Mouse (Mus musculus): Measurements from ENCODE around the gene Zmynd8. TPM values are rescaled to one million over a fixed set of nuclear protein-coding genes. Genes with fewer than 3 reads are reported as not detected.
A peak's percentile ranks its signal among the peaks of the same experiment; 100 is the strongest.

The Zmynd8 gene
- polyA plus RNA-seq, 1 experiment, result 29.0 TPM

DNA sequence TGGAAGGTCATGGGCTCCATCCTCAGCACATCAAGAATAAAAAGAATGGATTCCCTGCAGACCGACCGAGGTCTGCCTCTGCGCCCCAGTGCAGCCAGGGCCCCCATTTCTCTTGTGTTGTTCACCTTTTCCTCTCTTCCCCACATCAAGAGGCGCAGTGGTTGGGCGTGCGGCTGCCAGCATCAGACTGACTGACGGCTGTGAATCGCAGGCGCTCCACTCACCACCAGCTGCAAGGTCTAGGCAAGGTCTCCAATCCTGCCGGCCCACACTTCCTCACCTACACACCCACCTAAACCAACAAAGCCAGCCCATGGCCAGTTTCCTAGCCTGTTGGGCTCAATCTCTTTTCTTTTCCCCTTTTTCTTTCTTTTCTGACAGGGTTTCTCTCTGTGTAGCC is 8.4 kb downstream of the Zmynd8 start:
- TF ChIP-seq POLR2A (IDR thresholded peaks at IDR 0.05; ENCODE audit: low read depth, low read length), result no peak
- no peak for TF ChIP-seq CTCF (conservative IDR thresholded peaks at IDR 0.05; ENCODE audit: insufficient read depth, insufficient read length, low read depth, low read length)
- Histone ChIP-seq H3K4me1 (ENCODE audit: control insufficient read depth, insufficient read depth, low read length) (peaks cover 37% of the 10 kb centered on the region), H3K27me3 (replicated peaks; ENCODE audit: control insufficient read depth, insufficient read depth, low read length) (no peaks in the 10 kb centered on the region), H3K27ac (ENCODE audit: insufficient read depth, low read depth, low read length) (no peak overlapping the region), H3K36me3 (ENCODE audit: control insufficient read depth, insufficient read depth, low read length) (no peaks in the 10 kb centered on the region), H3K4me3 (ENCODE audit: insufficient read depth, low read depth, low read length) (no peak overlapping the region)
- no peak for DNase-seq
- 91% methylated on average over 10 of the region's 10 CpGs for WGBS

DNA sequence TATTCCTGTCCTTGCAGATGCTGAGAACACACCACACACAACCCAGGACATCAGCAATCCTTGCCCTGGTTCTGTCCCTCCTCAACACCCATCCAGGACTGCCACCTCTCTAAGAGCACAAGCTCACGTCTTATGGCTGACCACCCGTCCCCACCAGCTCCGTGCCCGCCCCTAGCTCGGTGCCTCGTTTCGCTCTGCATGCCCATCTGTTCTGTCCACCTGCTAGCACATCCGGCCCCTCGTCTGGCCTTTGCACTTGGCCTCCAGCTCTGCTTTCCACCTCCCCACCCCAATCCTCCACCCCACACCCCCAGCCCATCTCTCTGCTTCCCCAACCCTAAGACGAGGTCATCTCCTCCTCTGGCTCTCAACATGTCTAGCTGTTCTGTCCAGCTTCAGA is 8.9 kb downstream of the Zmynd8 start:
- DNase-seq, result no peak
- Histone ChIP-seq H3K4me1 (ENCODE audit: control insufficient read depth, insufficient read depth, low read length) (peaks cover 42% of the 10 kb centered on the region), H3K27me3 (replicated peaks; ENCODE audit: control insufficient read depth, insufficient read depth, low read length) (no peaks in the 10 kb centered on the region), H3K4me3 (ENCODE audit: insufficient read depth, low read depth, low read length) (no peak overlapping the region), H3K27ac (ENCODE audit: insufficient read depth, low read depth, low read length) (no peak overlapping the region), H3K36me3 (ENCODE audit: control insufficient read depth, insufficient read depth, low read length) (no peaks in the 10 kb centered on the region)
- WGBS, result 93% methylated on average over 10 of the region's 10 CpGs
- TF ChIP-seq POLR2A (IDR thresholded peaks at IDR 0.05; ENCODE audit: low read depth, low read length), result no peak
- TF ChIP-seq CTCF (conservative IDR thresholded peaks at IDR 0.05; ENCODE audit: insufficient read depth, insufficient read length, low read depth, low read length), result no peak

DNA sequence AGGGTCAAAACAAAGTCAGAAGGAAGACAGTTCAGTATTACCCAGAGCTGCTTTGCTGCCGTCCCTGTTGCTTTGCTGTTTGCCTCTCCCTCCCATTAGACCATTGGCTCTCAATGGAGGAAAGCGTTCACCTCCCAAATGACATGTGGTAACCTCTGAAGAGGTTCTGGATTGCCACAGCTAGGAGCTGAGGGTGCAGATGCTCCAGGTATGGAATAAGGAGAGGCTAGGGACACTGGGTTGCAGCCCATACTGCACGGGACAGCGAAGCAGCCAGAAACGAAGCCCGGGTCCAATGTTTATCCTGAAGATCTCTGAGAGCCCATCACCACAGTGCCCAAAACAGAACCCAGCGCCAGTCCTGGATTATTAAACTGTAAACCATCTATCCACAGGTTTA is 9.6 kb downstream of the Zmynd8 start:
- H3K27ac ChIP-seq (ENCODE audit: insufficient read depth, low read depth, low read length), result peak overlapping the region; percentile 67
- no peak for DNase-seq
- TF ChIP-seq CTCF (conservative IDR thresholded peaks at IDR 0.05; ENCODE audit: insufficient read depth, insufficient read length, low read depth, low read length) (no peak), POLR2A (IDR thresholded peaks at IDR 0.05; ENCODE audit: low read depth, low read length) (no peak)

DNA sequence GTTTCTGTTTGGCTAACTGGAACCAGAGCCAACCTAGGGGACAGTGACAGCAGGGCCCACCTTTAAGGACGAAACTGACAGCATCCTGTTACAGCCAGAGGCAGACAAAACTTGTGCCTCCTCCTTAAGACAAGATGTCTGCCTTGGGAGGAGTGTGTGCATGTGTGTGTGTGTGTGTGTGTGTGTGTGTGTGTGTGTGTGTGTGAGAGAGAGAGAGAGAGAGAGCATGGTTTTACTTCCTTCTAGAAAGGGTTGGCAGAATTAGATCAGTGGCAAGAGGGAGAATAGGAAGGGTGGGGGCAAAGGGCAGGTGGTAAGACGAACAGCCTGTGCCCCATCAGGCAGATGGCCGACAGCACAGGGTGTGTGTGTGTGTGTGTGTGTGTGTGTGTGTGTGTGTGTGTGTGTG is 10.0 kb downstream of the Zmynd8 start:
- TF ChIP-seq POLR2A (IDR thresholded peaks at IDR 0.05; ENCODE audit: low read depth, low read length), result no peak
- no peak for TF ChIP-seq CTCF (conservative IDR thresholded peaks at IDR 0.05; ENCODE audit: insufficient read depth, insufficient read length, low read depth, low read length)
- peaks cover 48% of the 10 kb centered on the region for H3K4me1 ChIP-seq (ENCODE audit: control insufficient read depth, insufficient read depth, low read length)
- WGBS, result 20% methylated on average over 3 of the region's 3 CpGs

More for the DNA sequence above, 9.6 kb downstream of the Zmynd8 start:
- Histone ChIP-seq H3K27me3 (replicated peaks; ENCODE audit: control insufficient read depth, insufficient read depth, low read length) (no peaks in the 10 kb centered on the region), H3K36me3 (ENCODE audit: control insufficient read depth, insufficient read depth, low read length) (no peaks in the 10 kb centered on the region), H3K4me1 (ENCODE audit: control insufficient read depth, insufficient read depth, low read length) (peaks cover 45% of the 10 kb centered on the region), H3K4me3 (ENCODE audit: insufficient read depth, low read depth, low read length) (no peak overlapping the region)
- 62% methylated on average over 7 of the region's 7 CpGs for WGBS

DNA sequence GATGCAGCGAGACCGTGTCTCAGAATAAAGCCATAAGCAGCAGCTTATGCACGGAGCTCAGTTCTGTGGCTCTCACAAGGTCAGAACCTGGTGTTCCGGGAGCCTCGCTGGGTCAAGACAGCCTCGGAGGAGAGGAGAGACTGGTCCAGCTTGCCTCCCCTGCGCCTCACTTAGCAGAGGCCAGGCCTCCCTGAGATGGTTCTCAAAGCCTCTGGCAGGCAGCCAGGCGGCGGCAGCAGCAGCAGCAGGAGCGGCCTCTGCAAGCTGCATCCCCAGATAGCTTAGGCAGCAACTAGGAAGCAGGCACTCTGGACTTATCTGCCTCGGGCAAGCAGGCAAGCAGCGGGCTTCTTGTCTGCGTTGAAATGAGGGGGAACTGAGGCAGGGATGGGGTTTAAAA is 10.4 kb downstream of the Zmynd8 start:
- peak; percentile 91 for DNase-seq
- Histone ChIP-seq H3K36me3 (ENCODE audit: control insufficient read depth, insufficient read depth, low read length) (no peaks in the 10 kb centered on the region), H3K4me3 (ENCODE audit: insufficient read depth, low read depth, low read length) (no peak overlapping the region), H3K4me1 (ENCODE audit: control insufficient read depth, insufficient read depth, low read length) (peaks cover 49% of the 10 kb centered on the region), H3K27me3 (replicated peaks; ENCODE audit: control insufficient read depth, insufficient read depth, low read length) (no peaks in the 10 kb centered on the region), H3K27ac (ENCODE audit: insufficient read depth, low read depth, low read length) (peak overlapping the region; percentile 67)
- TF ChIP-seq POLR2A (IDR thresholded peaks at IDR 0.05; ENCODE audit: low read depth, low read length) (no peak), CTCF (conservative IDR thresholded peaks at IDR 0.05; ENCODE audit: insufficient read depth, insufficient read length, low read depth, low read length) (no peak)
- 11% methylated on average over 13 of the region's 13 CpGs for WGBS

More for the DNA sequence above, 10.0 kb downstream of the Zmynd8 start:
- H3K27ac ChIP-seq (ENCODE audit: insufficient read depth, low read depth, low read length), result peak overlapping the region; percentile 67
- no peak overlapping the region for H3K4me3 ChIP-seq (ENCODE audit: insufficient read depth, low read depth, low read length)
- peak; percentile 67 for DNase-seq
- H3K36me3 ChIP-seq (ENCODE audit: control insufficient read depth, insufficient read depth, low read length), result no peaks in the 10 kb centered on the region
- no peaks in the 10 kb centered on the region for H3K27me3 ChIP-seq (replicated peaks; ENCODE audit: control insufficient read depth, insufficient read depth, low read length)

DNA sequence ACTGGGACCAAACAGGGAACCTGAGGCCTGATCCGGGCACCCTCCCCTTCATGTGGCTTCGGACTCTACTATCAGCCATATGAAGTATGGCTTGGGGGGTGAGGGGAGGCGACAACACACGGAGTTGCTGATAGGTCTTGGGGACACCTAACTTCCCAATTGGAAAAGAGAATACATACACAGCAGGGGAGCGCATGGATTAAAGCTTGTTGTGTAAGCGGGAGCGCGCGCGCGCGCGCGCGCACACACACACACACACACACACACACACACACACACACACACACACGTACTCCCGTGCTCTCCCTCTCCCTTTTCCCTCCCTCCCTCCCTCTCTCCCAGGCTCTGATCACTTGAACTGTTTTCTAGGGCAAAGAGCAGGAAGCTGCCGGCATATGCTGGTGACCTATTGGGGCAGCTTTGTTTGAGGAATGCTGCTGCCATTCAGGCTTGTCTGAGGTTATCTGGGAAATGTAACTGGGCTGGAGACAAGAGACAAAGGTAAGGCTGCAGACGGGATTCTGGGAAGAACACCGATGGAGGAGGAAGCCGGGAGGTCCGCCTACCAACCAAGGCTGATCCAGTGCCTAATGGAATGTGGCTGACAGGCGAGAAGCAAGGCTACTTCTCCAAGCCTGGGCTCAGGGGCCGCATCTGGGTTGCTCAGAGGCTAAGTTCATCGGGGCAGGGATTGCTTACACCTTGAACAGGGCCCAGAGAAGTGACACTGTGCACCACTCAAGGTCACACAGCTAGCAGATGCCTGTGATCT is 11.8 kb downstream of the Zmynd8 start:
- Histone ChIP-seq H3K4me3 (ENCODE audit: insufficient read depth, low read depth, low read length) (0 out of 2 replicates have a peak overlapping the region, but pooled peaks have one; percentile 3), H3K4me1 (ENCODE audit: control insufficient read depth, insufficient read depth, low read length) (peaks cover 60% of the 10 kb centered on the region), H3K36me3 (ENCODE audit: control insufficient read depth, insufficient read depth, low read length) (no peaks in the 10 kb centered on the region), H3K27ac (ENCODE audit: insufficient read depth, low read depth, low read length) (peak overlapping the region; percentile 99), H3K27me3 (replicated peaks; ENCODE audit: control insufficient read depth, insufficient read depth, low read length) (no peaks in the 10 kb centered on the region)
- TF ChIP-seq POLR2A (IDR thresholded peaks at IDR 0.05; ENCODE audit: low read depth, low read length), result no peak
- TF ChIP-seq CTCF (conservative IDR thresholded peaks at IDR 0.05; ENCODE audit: insufficient read depth, insufficient read length, low read depth, low read length), result no peak
- WGBS, result 18% methylated on average over 25 of the region's 25 CpGs
- peak; percentile 88 for DNase-seq

DNA sequence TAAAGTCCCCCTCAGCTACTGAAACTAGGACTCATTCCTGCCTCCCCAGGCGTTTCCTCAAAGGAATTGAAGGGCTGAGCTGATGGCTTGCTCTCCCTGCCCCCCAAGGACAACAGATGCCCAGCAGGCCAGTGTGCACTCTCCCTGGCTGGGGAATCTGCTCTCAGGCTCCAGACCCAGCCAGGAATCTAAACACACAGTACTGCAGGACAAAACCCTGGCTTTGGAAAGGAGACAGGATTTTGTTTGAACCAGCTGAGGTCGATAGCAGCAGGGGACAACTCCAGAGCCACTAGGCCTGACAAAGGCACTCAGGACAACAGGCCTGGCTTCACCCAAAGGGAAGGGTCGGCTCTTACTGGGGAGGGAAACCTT is 12.3 kb downstream of the Zmynd8 start:
- H3K4me1 ChIP-seq (ENCODE audit: control insufficient read depth, insufficient read depth, low read length), result peaks cover 66% of the 10 kb centered on the region
- no peaks in the 10 kb centered on the region for H3K27me3 ChIP-seq (replicated peaks; ENCODE audit: control insufficient read depth, insufficient read depth, low read length)
- 11% methylated on average over 3 of the region's 3 CpGs for WGBS
- no peak overlapping the region for H3K4me3 ChIP-seq (ENCODE audit: insufficient read depth, low read depth, low read length)
- no peak for TF ChIP-seq CTCF (conservative IDR thresholded peaks at IDR 0.05; ENCODE audit: insufficient read depth, insufficient read length, low read depth, low read length)
- no peak for TF ChIP-seq POLR2A (IDR thresholded peaks at IDR 0.05; ENCODE audit: low read depth, low read length)
- H3K36me3 ChIP-seq (ENCODE audit: control insufficient read depth, insufficient read depth, low read length), result no peaks in the 10 kb centered on the region
- H3K27ac ChIP-seq (ENCODE audit: insufficient read depth, low read depth, low read length), result peak overlapping the region; percentile 99
- DNase-seq, result peak; percentile 80
